Mouse (Mus musculus) testis, adult 2 months (tissue): ENCODE measurements around the gene Slc5a6.

Experiments
- CTCF ChIP-seq: fragments of 200-500 bp; IDR thresholded peaks from 2 replicates; pipeline ENCODE4 v1.5.1; 2012; ENCODE audit warnings: low read depth, mild to moderate bottlenecking, inconsistent platforms, low read length, moderate library complexity; ENCODE audit not compliant: control insufficient read depth, insufficient read depth, insufficient replicate concordance
- POLR2A ChIP-seq: fragments of 200-500 bp; IDR thresholded peaks from 2 replicates; pipeline ENCODE4 v1.6.1; 2012; ENCODE audit warnings: low read depth, mild to moderate bottlenecking, inconsistent platforms, low read length, moderate library complexity; ENCODE audit not compliant: control insufficient read depth

DNA sequence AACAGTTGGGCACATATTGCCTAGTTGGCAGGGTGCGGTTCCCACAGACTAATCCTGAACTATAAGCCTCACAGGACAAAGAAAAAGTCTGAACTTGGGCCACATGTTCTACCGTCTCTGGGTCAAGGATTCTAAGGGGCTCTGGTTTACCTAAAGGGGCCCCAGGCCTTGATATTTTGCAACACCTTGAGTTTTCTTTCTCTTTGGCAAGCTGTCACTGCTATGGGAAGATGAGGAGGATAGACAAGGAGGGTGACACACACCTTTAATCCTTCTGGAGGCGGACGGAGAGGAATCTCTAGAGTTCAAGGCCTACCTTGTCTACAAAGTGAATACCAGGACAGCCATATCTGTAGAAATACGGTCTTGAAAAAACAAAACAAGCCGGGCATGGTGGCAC is 2.3 kb downstream of the Slc5a6 start:
- TF ChIP-seq POLR2A, result no peak
- no peak for TF ChIP-seq CTCF
